Mouse (Mus musculus) layer of hippocampus, adult 9-10 months (tissue): ENCODE data around the gene Papln.

Experiments
- DNase-seq: peaks from one replicate; pipeline ENCODE4 v3.0.0; 2022; ENCODE audit warnings: low spot score

Papln gene

DNA sequence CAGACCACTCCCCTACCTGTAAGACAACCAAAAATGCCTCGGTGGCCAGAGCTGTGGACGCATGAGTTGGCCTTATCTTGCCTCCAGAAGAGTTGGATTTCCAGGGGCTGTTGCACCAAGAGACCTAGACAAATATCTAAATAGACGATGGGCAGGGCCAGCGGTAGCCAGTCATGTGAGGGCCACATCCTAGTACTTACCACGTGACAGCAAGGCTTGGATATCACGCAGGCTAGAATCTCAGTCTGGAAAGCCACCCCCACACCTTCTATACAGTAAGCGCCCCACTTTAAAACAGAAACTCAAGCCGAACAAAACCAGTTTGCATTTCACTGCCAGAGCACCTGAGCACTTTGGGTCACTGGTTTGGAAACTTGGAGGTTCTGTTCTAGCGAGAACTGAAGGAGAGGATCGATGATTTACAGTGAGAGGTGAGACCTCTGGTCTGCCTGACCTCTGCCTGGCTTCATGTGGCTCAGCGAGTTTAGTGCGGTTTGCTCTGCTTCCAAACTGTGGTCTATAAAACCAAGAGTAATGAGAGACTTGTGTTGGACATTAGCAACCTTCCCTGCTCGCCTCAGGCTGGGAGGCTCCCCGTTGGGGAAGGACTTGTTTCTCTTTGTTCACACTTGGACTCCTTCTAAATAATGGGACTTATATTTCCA, 4.9 kb downstream of the Papln start:
- DNase-seq = no peak

DNA sequence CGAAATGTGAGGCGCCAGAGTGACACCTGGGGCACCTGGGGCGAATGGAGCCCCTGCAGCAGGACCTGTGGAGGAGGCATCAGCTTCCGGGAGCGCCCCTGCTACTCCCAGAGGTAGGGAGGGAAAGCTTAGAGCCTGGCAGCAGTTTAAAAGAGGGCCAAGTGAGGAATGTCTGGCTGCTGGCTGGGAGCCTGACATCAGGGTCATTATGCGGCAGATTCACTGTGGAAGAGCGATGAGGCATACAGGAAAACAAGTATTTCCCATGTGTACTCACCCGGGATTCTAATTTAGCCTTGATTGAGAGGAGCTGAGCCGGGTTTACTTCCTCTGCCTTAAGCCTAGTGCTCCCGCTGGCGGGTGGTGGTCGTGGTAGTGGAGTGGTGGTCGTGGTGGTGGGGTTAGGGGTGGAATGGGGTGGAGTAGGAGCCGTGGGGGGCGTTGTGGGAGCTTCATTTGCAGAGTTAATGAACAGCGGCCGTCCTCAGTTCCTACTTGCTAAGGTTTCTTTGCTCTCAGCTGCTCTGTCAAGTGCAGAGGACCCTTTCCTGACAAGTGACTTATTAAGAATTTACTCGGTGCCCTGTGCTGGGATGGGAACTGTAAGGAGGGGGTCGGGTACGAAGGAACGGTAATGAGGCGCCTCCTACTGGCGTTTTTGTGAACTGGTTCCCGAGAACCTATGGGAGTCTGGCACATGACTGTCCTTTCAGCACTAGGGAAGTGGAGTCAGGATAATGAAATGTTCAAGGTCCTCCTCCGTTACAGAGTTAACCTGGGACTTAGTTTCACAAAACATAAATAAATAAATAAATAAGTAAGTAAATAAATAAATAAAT, 7.2 kb downstream of the Papln start:
- no peak for DNase-seq

DNA sequence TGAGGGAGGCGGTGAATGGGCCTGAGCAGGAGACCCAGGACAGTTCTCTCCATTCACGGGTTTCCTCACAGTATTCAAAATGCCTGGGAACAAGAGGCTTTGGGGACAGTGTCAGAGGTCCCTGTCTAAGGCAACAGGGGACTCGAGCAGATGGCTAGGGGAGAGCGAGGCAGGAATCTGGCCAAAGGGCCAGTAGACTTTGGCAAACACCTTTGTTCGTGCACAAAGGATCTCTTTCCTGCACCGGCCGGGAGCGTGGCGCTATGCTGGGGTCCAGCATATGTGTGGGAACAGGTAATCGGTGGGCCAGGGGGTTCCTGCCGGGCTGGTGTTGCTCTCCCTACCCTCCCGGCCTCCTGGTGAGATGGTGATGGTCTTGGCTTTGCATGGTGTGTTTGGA, 12.2 kb downstream of the Papln start:
- DNase-seq = no peak

DNA sequence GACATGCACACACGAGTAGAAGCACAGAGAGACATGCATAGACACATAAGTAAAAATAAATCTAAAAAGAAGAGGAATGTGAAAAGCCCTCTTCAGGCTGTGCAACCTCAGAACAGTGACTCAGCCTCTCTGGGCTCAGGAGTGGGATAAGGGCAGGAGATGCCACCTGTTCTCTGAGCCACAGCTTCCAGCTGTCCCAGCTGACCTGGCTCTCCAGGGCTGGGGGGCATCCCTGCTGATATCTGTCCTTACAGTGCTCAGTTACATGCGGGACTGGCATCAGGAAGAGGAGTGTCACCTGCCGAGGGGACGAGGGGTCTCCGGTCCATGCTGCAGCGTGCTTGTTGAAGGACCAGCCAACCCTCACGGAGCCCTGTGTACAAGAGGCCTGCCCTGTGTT, 13.3 kb downstream of the Papln start:
- no peak for DNase-seq

DNA sequence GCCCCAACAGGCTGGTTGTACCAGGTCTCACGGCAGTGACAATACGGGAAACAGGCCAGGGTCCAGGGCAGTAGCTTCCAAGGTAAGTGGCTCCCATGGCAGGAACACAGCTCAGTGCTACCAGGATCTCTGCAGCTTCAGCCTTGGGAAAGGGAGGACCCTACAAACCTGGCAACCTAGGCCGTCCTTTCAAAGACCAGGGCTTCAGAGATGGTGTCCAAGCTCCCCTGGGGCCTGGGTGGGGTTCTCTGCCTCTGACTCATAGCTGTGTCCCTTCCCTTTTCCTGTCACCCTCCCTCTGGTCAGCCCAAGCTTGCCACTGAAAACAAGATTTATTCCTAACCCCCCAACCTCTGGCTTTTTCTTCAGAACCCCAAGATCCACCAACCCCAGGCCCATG, 16.7 kb downstream of the Papln start:
- DNase-seq = no peak

DNA sequence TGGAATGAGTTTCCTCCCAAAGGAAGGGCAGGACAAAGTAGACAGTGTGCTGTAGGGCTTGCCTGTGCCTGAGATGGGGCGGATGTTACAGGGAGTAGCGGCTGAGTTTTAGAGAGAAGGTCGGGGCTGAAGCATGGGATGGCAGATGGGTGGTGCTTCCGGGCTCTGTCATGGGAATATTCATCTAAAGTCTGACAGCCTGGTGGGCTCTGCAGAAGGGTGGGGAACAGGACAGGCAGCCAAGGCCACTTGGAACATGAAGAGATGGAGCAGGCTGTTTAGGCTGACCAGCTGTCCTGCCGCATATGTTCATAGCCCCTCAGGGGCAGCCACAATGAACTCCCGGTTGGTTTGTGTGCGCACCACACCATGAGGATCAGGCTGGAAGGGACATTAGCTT, 17.8 kb downstream of the Papln start:
- DNase-seq = no peak

DNA sequence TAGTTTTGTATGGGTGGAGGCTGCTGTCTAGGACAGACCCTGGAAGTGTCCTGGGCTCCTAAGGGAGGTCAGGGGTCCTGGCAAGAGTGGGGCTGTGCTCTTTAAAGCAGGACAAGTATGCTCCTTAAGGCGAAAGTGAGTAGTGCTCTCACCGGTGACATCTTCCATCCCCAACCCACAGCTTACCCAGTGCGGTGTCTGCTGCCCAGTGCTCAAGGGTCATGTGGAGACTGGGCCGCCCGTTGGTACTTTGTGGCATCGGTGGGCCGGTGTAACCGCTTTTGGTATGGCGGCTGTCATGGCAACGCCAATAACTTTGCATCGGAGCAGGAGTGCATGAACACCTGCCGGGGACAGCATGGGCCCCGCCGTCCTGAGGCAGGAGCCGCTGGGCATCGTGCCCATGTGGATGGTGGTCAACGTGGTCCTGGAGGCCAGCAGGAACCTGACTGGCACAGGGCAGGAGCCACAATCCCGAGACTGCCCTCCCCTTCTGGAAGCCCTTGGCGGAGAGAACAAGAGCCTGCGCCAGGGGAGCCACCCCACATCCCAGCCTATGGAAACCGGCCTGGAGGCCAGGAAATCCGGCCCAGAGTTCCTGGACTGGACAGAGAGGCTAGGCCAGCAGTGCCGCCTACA, 18.3 kb downstream of the Papln start:
- no peak for DNase-seq

DNA sequence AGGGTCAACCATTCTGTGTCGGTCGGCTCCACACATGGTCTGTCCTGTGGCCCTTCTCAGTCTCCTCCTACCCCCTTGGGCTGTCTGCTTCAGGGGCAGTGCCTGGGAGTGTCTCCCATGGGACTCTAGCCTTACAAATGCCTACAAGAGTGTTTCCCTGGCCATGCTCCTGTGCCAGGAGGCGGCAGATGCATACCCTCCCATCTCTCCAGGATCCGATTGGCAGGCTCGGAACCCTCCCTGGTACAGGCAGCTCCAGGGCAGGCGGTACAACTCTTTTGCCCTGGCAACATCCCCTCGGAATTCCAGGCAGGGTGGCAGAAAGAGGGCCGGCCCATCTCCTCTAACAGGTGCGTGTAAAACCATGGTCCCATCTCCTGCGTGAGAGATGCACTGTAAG, 19.2 kb downstream of the Papln start:
- no peak for DNase-seq

DNA sequence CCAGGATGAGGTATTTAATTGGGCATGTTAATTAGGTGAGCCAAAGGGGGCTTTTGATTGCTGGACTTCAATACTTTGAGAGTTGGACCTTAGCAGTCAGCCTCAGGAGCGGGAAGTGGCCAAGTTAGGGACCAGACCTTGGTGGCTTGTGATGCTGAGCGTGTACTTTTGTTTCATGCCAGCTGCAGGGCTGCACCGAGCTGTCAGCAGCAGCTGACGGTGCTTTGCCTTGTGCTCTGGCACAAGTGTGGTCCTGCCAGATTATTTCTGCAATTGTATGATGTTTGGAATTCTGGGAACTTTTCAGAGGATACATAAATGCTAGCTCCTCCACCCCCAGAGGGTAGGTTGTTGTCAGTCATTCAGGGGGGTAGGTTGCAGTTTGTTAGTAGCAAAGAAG, 21.9 kb downstream of the Papln start:
- DNase-seq = no peak

DNA sequence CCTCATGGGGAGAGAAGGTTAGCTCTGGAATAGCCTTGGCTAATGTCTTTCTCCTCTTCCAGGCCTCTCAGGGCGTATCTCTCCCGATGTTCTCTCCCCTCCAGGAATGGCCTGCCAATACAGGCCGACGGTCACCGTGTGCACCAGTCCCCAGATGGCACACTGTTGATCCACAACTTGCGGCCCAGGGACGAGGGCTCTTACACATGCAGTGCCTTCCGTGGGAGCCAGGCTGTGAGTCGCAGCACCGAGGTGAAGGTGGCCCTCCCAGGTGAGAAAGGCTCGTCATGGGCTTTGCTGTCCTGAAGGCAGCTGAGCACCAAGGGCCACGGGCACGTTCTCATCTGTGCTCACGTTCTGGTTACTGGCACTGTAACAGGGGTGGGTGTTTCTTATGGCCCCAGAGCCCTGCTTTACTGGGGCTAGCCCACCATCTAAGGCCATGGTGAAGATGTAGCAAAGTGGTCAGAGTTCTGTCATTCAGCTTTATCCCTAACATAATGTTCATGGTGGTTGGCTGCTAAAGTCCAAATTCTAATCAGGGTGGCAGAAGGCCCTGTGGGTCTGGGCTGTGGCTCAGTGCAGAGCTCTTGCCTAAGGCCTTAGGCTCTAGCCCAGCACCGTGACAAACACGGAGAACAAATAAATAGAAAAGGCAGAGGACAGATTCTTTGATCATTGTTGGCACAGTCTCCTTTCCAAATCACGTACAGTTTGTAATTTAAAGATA, 25.8 kb downstream of the Papln start:
- no peak for DNase-seq

DNA sequence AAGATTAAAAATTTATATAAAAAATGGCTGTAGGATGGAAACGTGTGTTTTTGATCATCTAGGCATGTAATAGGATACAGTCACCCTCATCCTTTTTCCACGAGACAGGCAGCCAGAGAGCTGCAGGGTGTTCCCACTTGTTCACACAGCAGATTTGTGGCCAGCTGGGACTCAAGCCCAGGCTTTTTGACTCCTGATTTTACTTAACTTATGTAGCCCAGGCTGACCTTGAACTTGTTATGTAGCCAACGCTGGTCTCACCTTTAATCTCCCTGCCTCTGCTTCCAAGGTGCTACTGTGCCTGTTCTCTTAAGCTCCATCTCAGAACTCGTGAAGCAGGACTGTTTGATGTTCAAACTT, 26.3 kb downstream of the Papln start:
- DNase-seq = no peak

DNA sequence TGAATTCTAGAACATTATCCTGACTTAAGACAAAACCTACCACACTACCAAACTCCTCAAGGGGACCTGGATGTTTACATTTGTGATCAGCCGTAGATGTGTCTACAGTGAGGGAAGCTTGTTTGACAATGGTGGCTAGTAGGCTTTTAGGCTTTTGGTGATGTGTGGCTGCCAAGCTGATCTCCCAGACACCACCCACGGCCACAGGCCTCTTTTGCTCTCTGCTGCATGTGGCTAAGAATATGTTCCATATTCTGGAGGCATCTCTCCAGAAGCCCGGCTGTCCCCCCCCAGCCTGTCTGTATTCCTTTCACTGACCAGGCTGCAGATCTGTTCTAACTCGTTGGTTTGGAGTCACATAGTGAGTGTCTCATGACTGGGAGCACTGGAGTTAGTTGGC, 27.3 kb downstream of the Papln start:
- no peak for DNase-seq

DNA sequence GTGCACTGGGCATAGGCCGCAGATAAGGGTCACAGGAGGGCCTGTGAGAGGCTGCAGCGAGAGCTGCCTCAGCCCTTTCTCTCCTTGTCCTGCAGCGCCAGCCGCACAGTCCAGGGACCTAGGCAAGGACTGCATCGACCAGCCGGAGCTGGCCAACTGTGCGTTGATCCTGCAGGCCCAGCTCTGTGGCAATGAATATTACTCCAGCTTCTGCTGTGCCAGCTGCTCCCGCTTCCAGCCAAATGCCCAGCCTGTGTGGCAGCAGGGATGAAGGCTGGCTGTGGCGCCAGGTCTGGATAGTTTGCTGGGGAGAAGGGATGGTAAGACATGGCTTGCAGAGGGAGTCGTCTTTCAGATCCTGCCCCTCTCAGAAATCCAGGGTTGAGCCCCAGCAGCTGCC, 28.3 kb downstream of the Papln start:
- no peak for DNase-seq

DNA sequence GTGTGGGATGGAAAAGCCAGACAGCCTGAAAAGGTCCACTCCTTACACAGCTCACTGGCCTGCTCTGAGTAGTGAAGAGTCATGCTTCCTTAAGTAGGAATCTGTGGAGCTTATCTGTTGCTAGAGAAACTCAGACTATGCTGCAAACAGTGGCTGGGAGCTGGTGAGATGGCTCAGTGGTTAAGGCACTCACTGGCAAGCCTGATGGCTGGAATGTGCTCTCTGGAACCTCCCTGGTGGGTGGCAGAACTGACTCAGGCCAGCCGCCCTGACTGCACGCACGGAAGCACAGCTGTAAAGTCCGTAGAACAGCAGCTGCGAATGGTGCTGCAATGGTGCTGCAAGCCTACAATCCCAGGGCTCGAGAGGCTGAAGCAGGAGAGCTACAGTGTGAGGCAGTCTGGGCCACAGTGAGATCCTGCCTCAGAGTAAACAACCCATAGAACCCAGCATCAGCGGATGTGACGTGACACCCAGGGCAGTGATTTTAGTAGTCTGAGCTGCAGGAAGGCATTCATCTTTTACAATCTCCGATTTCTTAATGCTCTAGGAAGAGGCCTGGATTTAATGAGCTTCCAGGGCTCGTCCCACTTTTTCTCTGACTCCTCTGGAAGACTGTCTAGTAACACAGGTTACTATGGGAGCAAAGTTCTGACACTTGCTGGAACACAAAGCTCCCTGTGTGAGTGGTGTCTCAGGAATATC, 29.4 kb downstream of the Papln start:
- DNase-seq = no peak

DNA sequence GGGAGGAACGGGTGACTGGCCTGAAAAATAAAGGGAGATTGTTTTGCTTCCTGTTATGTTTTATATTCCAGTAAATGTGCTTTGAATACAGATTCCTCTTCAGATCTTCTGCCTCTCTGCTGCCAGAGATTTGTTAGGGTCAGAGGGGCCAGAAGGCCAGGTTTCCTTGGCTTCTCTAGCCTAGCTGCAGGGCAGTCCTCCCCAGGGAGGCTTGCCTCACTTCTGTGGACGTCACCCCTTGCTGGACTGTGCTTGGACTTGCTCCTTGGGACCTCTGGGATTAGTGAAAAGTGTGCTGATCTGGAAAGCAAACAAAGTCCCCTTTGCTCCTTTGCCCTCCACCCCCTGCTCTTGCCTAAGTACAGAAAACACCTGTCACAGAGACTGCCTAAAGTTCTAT, 31.6 kb downstream of the Papln start:
- no peak for DNase-seq

DNA sequence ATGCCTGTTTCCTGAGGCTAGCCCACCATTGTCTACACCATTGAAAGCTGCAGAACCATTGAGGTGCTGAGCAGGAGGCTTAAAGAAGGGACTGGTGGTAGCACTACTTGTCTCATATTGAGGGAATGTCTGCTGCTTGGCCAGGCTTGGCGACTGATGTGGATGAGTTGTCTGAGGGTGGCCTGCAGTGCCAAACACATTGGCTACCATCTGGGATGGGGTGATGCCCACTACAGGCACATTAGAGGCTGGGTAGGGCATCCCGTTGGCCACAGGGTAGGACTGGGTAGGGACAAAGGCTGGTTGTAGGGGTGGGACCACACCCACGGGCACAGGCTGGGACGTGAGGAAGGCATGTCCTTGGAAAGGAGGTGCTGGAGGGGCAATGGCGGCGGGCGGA, 32.2 kb downstream of the Papln start:
- DNase-seq = no peak

DNA sequence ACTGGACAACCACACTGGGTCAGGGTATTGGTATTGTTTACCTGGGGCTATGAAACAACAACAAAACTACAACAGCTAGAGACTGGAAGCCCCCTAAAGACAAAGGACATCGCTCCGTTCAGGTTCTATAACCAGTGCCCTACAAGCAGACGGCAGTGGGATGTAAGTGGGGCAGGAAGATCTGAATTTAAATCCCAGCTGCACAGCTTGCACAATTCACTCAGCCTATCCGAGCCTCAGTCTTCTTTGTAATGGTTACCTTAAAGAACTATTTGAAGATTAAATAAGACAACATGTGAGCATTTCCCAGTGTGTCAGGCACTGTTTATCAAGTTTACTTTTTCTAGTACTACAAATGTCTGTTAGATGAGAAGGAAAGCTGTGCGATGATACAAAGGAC, 34.9 kb downstream of the Papln start:
- DNase-seq = no peak

DNA sequence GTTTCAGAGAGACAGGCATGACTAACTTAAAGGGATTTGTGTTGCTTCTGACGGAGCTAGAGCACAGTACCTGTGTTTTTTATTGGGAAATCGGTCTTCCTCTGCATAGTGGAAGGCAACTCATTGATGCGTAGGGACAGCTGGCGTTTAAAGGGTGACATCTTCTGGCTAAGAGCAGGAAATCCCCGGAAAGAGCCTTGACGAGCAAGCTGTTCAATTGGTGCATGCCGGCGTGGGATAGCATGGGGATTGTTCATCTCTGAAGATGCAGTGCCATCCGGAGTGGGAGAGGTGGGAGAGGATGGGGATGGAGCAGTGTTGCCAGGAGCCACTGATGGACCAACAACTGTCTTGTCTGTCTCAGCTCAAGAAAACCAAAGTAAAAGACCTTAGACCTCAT, 37.5 kb downstream of the Papln start:
- peak; percentile 20 for DNase-seq

DNA sequence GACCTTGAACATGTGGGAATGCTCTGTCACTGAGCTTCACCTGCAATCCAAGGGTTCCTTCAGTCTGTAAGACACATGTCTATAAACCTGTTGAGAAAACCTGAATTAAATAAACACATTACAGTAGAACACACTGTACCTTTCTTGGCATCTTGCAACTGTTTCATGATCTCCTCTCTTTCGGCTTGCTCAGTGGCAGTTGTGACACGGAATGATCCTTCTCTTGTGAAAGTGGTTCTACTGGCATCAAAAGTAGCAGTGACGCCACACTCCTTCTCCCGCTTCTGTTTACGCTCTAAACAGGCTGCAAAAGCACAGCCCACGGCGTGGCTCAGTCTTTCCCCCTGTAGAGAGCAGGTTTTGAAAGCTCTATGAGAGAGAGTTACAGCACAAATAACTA, 40.2 kb downstream of the Papln start:
- DNase-seq = no peak

DNA sequence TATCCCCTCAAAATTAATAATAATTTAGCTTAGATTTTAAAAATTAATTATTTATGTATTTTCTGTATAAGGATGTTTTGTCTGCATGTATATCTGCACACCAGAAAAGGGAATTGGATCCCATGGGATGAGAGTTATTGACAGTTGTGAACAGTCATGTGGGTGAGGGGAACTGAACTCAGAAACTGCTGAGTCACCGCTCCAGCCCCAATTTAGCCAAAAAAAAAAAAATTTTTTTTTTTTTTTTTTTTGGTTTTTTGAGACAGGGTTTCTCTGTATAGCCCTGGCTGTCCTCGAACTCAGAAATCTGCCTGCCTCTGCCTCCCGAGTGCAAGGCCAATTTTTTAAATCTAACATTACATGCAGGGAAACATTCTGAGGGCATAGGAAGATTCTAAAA, 48.5 kb downstream of the Papln start:
- no peak for DNase-seq

DNA sequence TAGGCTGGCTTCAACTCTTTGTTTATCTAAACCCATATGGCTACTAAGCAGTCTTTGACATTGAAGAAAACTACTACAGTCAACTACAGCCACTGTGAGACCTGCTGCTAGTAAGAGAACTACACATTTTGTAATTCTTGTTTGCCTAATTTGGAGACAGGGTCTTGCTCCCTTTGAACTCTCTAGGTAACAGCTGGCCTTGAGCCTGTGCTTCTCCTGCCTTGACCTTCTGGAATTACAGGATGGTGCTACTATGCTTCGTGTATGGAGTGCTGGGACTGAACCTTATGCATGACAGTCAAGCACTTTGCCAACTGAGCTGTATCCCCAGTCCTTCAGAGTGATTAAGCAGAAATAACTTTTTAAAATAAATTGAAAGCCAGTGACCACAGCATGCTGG, 53.2 kb downstream of the Papln start:
- no peak for DNase-seq

DNA sequence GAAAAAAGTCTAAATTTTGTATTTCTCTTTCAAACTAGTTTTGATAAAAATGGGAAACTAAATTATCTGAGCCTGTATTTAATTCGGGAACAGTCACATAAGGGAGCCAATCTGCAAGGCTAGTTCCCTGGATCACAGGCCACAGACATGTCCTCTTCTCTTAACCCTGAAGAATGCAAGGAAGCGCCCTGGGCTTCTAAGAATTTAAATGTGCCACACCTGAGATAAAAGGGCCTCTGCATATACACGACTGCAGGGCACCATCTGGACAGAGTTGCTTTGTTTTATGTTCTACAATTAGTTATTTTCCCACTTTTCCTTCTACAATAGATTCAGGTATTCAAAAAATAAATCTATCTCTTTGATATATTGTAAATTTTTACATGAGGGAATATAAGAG, 67.0 kb downstream of the Papln start:
- no peak for DNase-seq
